Mouse (Mus musculus) heart, adult 8-10 months (tissue): ENCODE results near the gene Ercc1. TPM values are rescaled to one million over a fixed set of nuclear protein-coding genes. Genes with fewer than 3 reads are reported as not detected.
A peak's percentile ranks its signal among the peaks of the same experiment; 100 is the strongest.

ENCODE experiments used
- DNase-seq: peaks from one replicate; pipeline ENCODE4 v3.0.0; 2022; ENCODE audit warnings: low spot score
- total RNA-seq, 4 experiments: library from RNA; stranded (reverse); gene quantifications; 2 replicates each; pipeline ENCODE4 v1.2.4; 2022

Ercc1 gene
- total RNA-seq, 4 experiments from 2014 or later, result 39.8 to 46.9 (median 44.4) TPM

- no peak for DNase-seq
Measured at GRCm38 (mm10) chr7:19365376-19365775, 20.8 kb downstream of the Ercc1 start.

GRCm38 (mm10) chr7:19368380-19368779, 23.8 kb downstream of the Ercc1 start:
- DNase-seq, result no peak

GRCm38 (mm10) chr7:19369823-19370425, 25.3 kb downstream of the Ercc1 start:
- DNase-seq, result peak; percentile 33

GRCm38 (mm10) chr7:19373367-19373766, 28.8 kb downstream of the Ercc1 start:
- DNase-seq, result no peak

- DNase-seq, result no peak
Measured at GRCm38 (mm10) chr7:19375368-19375767, 30.8 kb downstream of the Ercc1 start.

- DNase-seq, result no peak
Measured at GRCm38 (mm10) chr7:19376019-19376418, 31.4 kb downstream of the Ercc1 start.

GRCm38 (mm10) chr7:19378049-19378448, 33.5 kb downstream of the Ercc1 start:
- no peak for DNase-seq

- peak; percentile 99 for DNase-seq
Measured at GRCm38 (mm10) chr7:19381377-19382165, 37.0 kb downstream of the Ercc1 start, which contains the start of gene Ercc2. Gene Ercc2 (plus strand): TSS chr7:19382010.

- no peak for DNase-seq
Measured at GRCm38 (mm10) chr7:19382166-19382541, 37.6 kb downstream of the Ercc1 start.

GRCm38 (mm10) chr7:19383708-19384107, 39.1 kb downstream of the Ercc1 start:
- DNase-seq, result no peak

GRCm38 (mm10) chr7:19388699-19389413, 44.3 kb downstream of the Ercc1 start:
- no peak for DNase-seq

- no peak for DNase-seq
Measured at GRCm38 (mm10) chr7:19394484-19394883, 49.9 kb downstream of the Ercc1 start.

GRCm38 (mm10) chr7:19399496-19400280, 55.1 kb downstream of the Ercc1 start:
- no peak for DNase-seq

- no peak for DNase-seq
Measured at GRCm38 (mm10) chr7:19400946-19401345, 56.4 kb downstream of the Ercc1 start.

- no peak for DNase-seq
Measured at GRCm38 (mm10) chr7:19402535-19403112, 58.0 kb downstream of the Ercc1 start.

- no peak for DNase-seq
Measured at GRCm38 (mm10) chr7:19403731-19404296, 59.2 kb downstream of the Ercc1 start, which contains the start of gene Klc3. Gene Klc3 (minus strand): TSS chr7:19404104.

- DNase-seq, result no peak
Measured at GRCm38 (mm10) chr7:19404476-19404875, 59.9 kb downstream of the Ercc1 start, which contains the start of gene Ckm. Gene Ckm (plus strand): TSS chr7:19404776.

GRCm38 (mm10) chr7:19405417-19405816, 60.8 kb downstream of the Ercc1 start:
- peak; percentile 81 for DNase-seq
